Mouse (Mus musculus) stomach, postnatal 0 days (tissue): ENCODE data around the gene Cand1.

ENCODE experiments used
- CTCF ChIP-seq: IDR thresholded peaks from 2 replicates; pipeline ENCODE4 v1.5.1; 2016; ENCODE audit warnings: antibody characterized with exemption, low read depth, mild to moderate bottlenecking, moderate library complexity
- EP300 ChIP-seq: optimal IDR thresholded peaks from 2 replicates; pipeline ENCODE3; 2016; ENCODE audit warnings: antibody characterized with exemption

DNA sequence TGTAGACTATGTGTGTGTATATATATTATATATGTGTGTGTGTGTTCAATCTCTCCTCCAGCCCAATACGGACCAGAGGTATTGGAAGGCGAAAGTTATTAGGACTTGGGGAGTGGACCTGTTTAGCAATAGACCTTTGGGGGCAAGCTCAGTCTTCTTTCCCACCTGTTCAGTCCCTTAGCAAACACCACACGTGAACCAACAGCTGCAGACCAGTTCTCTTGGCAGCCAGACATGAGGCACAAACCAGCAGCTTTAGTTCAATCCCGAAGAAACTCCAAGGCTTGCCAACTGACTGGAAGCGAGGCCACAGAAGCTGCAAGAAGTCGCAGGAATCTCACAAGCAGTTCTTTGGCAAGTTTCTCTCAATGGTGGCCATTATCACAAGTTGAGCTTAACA lies 34.5 kb upstream of the Cand1 start:
- no peak for TF ChIP-seq CTCF
- no peak for TF ChIP-seq EP300
